Mouse (Mus musculus): ENCODE measurements around the gene Bdh2. TPM values are rescaled to one million over a fixed set of nuclear protein-coding genes. Genes with fewer than 3 reads are reported as not detected.

Bdh2 gene
- not detected for polyA plus RNA-seq (2014; fragmentation: Illumina TruSeq; extraction: RNeasy Lipid Tissue Mini Kit (QIAGEN cat#74804); ENCODE audit: low replicate concordance)

DNA sequence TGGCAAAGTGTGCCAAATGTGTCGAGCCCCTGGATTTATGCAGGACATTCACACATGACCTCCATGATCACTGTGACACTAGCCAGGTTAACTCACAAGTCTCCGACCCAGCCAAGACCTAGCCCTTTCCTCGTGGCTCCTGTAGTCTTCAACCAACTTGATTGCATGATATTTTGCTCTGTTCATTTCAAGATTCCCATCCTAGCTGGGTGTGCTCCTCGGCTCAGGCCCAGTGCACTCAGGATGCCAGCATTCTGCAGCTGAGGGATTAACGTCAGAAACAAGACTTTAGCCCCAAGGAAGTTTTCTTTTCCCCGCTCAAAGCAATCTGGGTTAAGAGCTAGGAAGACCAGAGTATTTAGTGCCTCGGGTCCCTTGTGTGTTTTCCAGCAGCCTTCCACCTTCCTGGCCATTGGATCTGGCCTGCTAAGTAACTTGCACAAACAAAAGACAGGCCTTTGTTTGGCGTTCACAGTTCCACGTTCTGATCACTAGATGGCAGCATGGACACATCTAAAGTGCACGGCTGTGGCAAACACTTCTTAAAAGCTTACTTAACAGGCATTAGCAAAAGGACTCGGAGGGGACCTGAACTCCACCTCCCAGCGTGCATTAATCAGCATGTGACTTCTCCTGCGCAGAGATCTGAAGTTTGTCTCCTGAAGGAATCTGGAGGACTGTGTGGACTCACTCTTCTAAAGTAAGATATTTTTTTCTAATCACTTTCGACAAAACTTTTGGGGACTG lies at the start of gene Bdh2:
TSS of gene Bdh2 (plus strand) at position 553 of the 747 bp plus-strand sequence.

DNA sequence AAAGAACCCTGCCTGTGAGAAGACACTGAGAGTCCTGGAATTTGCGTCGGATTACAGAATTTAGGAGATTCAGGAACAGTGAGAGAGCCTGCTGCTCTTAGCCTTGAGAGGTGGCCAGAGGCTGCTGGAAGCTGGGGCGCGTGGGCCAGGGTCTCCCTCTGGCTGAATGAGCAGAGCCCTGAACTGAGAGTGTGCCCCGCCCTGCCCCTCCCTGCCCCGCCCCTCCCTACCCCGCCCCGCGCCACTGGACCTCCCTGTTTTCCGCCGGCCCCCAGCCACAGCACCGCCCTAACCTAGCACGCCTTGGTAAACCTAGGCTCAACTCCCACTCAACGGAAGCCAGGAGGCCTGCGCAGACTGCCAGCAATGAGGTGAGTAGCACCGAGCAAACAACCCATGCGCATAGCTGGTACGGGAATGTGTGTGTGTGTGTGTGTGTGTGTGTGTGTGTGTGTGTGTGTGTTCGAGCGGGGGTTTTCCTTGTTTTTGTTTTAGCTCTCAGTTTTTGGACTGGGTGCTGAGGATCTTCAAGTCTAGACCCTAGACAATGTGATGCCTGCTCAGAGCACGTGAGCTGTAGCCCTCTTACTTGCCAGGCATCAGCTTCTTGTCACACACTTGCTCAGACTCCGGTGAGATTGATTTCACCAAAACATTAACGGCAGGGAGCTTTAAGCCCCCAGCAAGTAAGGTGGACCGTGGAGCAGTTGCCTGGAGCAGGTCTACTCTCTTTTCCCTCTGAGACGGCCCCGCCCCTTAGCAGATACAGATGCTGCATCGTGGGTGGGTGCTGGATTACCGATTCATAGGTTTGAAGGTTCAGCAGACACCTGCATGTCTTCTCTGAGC lies 26.6 kb downstream of the Bdh2 start, which contains the start of gene Slc9b2:
TSS of gene Slc9b2 (plus strand) at position 290 of the 849 bp plus-strand sequence.

DNA sequence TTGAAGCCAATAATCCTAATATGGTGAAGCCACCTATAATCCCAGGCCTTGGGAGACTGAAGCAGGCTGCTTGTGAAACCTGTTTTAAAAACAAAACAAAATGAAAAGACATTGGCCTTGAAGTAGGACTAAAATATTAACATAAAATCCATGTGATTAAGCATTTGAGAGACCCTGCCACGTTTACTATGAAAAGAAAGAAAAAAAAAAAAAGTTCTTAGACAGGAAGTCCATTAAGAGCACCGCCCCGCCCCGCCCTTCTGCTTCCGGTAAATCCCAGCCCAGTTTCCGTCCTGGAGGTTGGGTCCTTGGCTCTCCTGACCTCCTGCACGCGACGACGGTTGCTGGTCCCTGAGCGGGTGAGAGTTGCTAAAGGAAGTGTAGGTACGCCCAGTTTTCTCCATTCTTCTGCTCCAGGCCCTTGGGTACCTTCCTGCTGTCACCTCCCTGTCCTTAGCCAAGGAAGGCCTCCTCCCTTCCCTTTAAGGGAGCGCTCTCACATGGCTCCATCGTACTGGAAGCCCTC lies 66.8 kb downstream of the Bdh2 start, which contains the start of gene Slc9b1:
TSS of gene Slc9b1 (plus strand) at position 291 of the 526 bp plus-strand sequence.

Other genes with a start within 250 kb of the Bdh2 start
- gene Cenpe, start 68.7 kb upstream of the Bdh2 start, polyA plus RNA-seq (2014; fragmentation: Illumina TruSeq; extraction: RNeasy Lipid Tissue Mini Kit (QIAGEN cat#74804); ENCODE audit: low replicate concordance): 18.2 TPM
- not detected for gene Slc9b2, start 26.5 kb downstream of the Bdh2 start, polyA plus RNA-seq (2014; fragmentation: Illumina TruSeq; extraction: RNeasy Lipid Tissue Mini Kit (QIAGEN cat#74804); ENCODE audit: low replicate concordance)
- gene Slc9b1, start 66.8 kb downstream of the Bdh2 start, polyA plus RNA-seq (2014; fragmentation: Illumina TruSeq; extraction: RNeasy Lipid Tissue Mini Kit (QIAGEN cat#74804); ENCODE audit: low replicate concordance): 1.0 TPM
- 108 TPM for gene Cisd2, start 142.7 kb downstream of the Bdh2 start, polyA plus RNA-seq (2014; fragmentation: Illumina TruSeq; extraction: RNeasy Lipid Tissue Mini Kit (QIAGEN cat#74804); ENCODE audit: low replicate concordance)
- 2,006 TPM for gene Ube2d3, start 156.9 kb downstream of the Bdh2 start, polyA plus RNA-seq (2014; fragmentation: Illumina TruSeq; extraction: RNeasy Lipid Tissue Mini Kit (QIAGEN cat#74804); ENCODE audit: low replicate concordance)
- 9.9 TPM for gene Manba, start 204.4 kb downstream of the Bdh2 start, polyA plus RNA-seq (2014; fragmentation: Illumina TruSeq; extraction: RNeasy Lipid Tissue Mini Kit (QIAGEN cat#74804); ENCODE audit: low replicate concordance)

Data from small intestine, adult 10 weeks (tissue).